Mouse (Mus musculus) small intestine, adult 2 months (tissue): Measurements from ENCODE around the gene Camk1g.

Experiments used
- CTCF ChIP-seq: fragments of 200-500 bp; IDR thresholded peaks from 2 replicates; pipeline ENCODE4 v1.5.1; 2012; ENCODE audit warnings: low read depth, mild to moderate bottlenecking, control low read depth, inconsistent platforms, low read length, moderate library complexity, mixed read lengths; ENCODE audit not compliant: insufficient replicate concordance, insufficient read length; ENCODE audit errors: extremely low read depth
- POLR2A ChIP-seq: fragments of 200-500 bp; IDR thresholded peaks from 2 replicates; pipeline ENCODE4 v1.6.1; 2012; ENCODE audit warnings: low read depth, mild to moderate bottlenecking, control low read depth, inconsistent platforms, low read length, moderate library complexity

- TF ChIP-seq POLR2A (no peak), CTCF (no peak)
Observed at GRCm38 (mm10) chr1:193329557-193329956, 40.5 kb downstream of the Camk1g start.
